Mouse (Mus musculus): ENCODE results near the gene Bsn. TPM values are rescaled to one million over a fixed set of nuclear protein-coding genes. Genes with fewer than 3 reads are reported as not detected.
"Not testable (repeated sequence)": the region's sequence is repeated elsewhere in the genome, so short reads cannot be mapped to it uniquely, and the experiment has no call there.

The Bsn gene
- total RNA-seq, 2 experiments from 2014 or later: 2.3 to 7.4 TPM

GRCm38 (mm10) chr9:108156786-108157185 lies 33.4 kb downstream of the Bsn start:
- no peak for ATAC-seq (replicated peaks; ENCODE audit: low FRiP score, low TSS enrichment, poor library complexity, severe bottlenecking)

- no peak for ATAC-seq (replicated peaks; ENCODE audit: low FRiP score, low TSS enrichment, poor library complexity, severe bottlenecking)
These were observed 35.4 kb downstream of the Bsn start for GRCm38 (mm10) chr9:108154814-108155213.

GRCm38 (mm10) chr9:108153516-108154448 lies 36.4 kb downstream of the Bsn start:
- ATAC-seq (replicated peaks; ENCODE audit: low FRiP score, low TSS enrichment, poor library complexity, severe bottlenecking): no peak

GRCm38 (mm10) chr9:108150486-108150885 lies 39.7 kb downstream of the Bsn start:
- ATAC-seq (replicated peaks; ENCODE audit: low FRiP score, low TSS enrichment, poor library complexity, severe bottlenecking): no peak

- ATAC-seq (replicated peaks; ENCODE audit: low FRiP score, low TSS enrichment, poor library complexity, severe bottlenecking): no peak
These were observed 40.4 kb downstream of the Bsn start for GRCm38 (mm10) chr9:108149817-108150216.

- ATAC-seq (replicated peaks; ENCODE audit: low FRiP score, low TSS enrichment, poor library complexity, severe bottlenecking): no peak
These were observed 42.6 kb downstream of the Bsn start for GRCm38 (mm10) chr9:108147606-108148005.

- no peak for ATAC-seq (replicated peaks; ENCODE audit: low FRiP score, low TSS enrichment, poor library complexity, severe bottlenecking)
These were observed 43.7 kb downstream of the Bsn start for GRCm38 (mm10) chr9:108146451-108146850.

GRCm38 (mm10) chr9:108145740-108146139 lies 44.4 kb downstream of the Bsn start:
- no peak for ATAC-seq (replicated peaks; ENCODE audit: low FRiP score, low TSS enrichment, poor library complexity, severe bottlenecking)

- peak; percentile 19; the same call in 1 of the 2 replicates for ATAC-seq (replicated peaks; ENCODE audit: low FRiP score, low TSS enrichment, poor library complexity, severe bottlenecking)
These were observed 45.6 kb downstream of the Bsn start for GRCm38 (mm10) chr9:108144371-108145270.

GRCm38 (mm10) chr9:108143470-108143869 lies 46.7 kb downstream of the Bsn start:
- no peak for ATAC-seq (replicated peaks; ENCODE audit: low FRiP score, low TSS enrichment, poor library complexity, severe bottlenecking)

GRCm38 (mm10) chr9:108141387-108141786 lies 48.8 kb downstream of the Bsn start:
- ATAC-seq (replicated peaks; ENCODE audit: low FRiP score, low TSS enrichment, poor library complexity, severe bottlenecking): no peak

GRCm38 (mm10) chr9:108139963-108140695 lies 50.1 kb downstream of the Bsn start:
- ATAC-seq (replicated peaks; ENCODE audit: low FRiP score, low TSS enrichment, poor library complexity, severe bottlenecking): no peak

GRCm38 (mm10) chr9:108139169-108139962 lies 50.8 kb downstream of the Bsn start:
- ATAC-seq (replicated peaks; ENCODE audit: low FRiP score, low TSS enrichment, poor library complexity, severe bottlenecking): no peak

GRCm38 (mm10) chr9:108138118-108138517 lies 52.1 kb downstream of the Bsn start:
- no peak for ATAC-seq (replicated peaks; ENCODE audit: low FRiP score, low TSS enrichment, poor library complexity, severe bottlenecking)

- no peak for ATAC-seq (replicated peaks; ENCODE audit: low FRiP score, low TSS enrichment, poor library complexity, severe bottlenecking)
These were observed 52.7 kb downstream of the Bsn start for GRCm38 (mm10) chr9:108137523-108137922.

GRCm38 (mm10) chr9:108136930-108137462 lies 53.2 kb downstream of the Bsn start:
- ATAC-seq (replicated peaks; ENCODE audit: low FRiP score, low TSS enrichment, poor library complexity, severe bottlenecking): no peak

- no peak; the same call in 1 of the 2 replicates for ATAC-seq (replicated peaks; ENCODE audit: low FRiP score, low TSS enrichment, poor library complexity, severe bottlenecking)
These were observed 54.0 kb downstream of the Bsn start for GRCm38 (mm10) chr9:108136225-108136624.

- not testable (repeated sequence) for ATAC-seq (replicated peaks; ENCODE audit: low FRiP score, low TSS enrichment, poor library complexity, severe bottlenecking)
These were observed 54.5 kb downstream of the Bsn start for GRCm38 (mm10) chr9:108135679-108136078.

All from megakaryocyte-erythroid progenitor cell, adult 5-6 weeks (primary cell).